Mouse (Mus musculus): ENCODE measurements at regions not wholly inside any gene's neighbourhood (a gene's known extent, or its start where the extent isn't known, plus 50 kb on each side); places are given as distances from the start of the nearest gene placed in this dataset.

DNA sequence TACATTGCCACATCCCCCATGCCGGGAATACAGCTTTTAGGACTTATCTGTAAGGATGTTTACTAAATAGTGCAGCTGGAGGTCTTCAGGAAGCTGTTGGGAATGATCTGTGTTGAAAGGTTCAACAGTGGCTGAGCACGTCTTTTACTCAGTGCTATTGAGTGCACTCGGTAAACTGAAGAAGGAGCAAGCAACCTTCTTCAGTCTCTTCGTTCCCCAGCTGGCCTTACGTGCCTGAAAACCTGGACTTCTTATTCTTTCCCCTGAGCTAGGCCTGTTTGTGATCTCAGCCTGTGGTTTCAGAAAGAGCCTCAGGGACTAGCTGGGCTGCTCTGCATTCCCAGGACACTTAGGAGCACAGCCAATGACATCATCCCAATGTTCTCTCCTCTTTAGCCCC, 51.2 kb upstream of the Rhox5 start:
- DNase-seq (ENCODE audit: low spot score in 2 of 2) = peak in 1 of 2 experiments; percentile 0

DNA sequence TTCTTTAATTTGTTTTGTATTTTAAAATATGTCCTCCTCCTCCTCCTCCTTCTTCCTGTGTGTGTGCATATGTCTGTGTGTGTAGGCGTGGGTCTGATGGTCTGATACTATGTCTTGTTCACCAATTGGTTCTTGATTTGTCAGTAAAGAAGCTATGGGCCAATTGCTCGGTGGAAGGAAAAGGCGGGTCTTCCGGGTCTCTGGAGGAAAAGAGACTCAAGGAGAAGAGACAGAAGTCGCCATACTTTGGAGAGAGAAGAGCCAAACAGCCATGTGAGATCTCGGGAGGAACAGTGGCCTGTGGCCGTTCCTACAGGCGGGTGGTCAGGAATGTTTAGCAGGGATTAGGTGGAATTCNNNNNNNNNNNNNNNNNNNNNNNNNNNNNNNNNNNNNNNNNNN, 50.3 kb upstream of the Rhox5 start:
- no peak for DNase-seq (ENCODE audit: low spot score in 2 of 2)
